Mouse (Mus musculus) embryonic facial prominence, embryonic 11.5 days (tissue): ENCODE results near the gene Cox11. TPM values are rescaled to one million over a fixed set of nuclear protein-coding genes. Genes with fewer than 3 reads are reported as not detected.

Experiments
- ATAC-seq: fragments of 200-750 bp; cut with Nextera tagmentation; replicated peaks from 2 replicates; pipeline ENCODE4 v1.8.0; 2017; ENCODE audit warnings: low read depth; ENCODE audit not compliant: insufficient number of reproducible peaks, low FRiP score, low TSS enrichment
- DNase-seq: peaks from one replicate; pipeline ENCODE4 v3.0.0-alpha.2; 2015; ENCODE audit warnings: low spot score
- H3K27ac ChIP-seq: fragments of 300-500 bp; sonication (generic); replicated peaks from 2 replicates; pipeline ENCODE4 v1.5.1; 2014; ENCODE audit warnings: mild to moderate bottlenecking, low read depth, low read length, control low read depth
- H3K27me3 ChIP-seq: fragments of 300-500 bp; sonication (generic); 2 replicates; pipeline ENCODE4 v1.6.1; 2014; ENCODE audit warnings: mild to moderate bottlenecking, low read length, moderate library complexity, mixed read lengths; ENCODE audit not compliant: control insufficient read depth, insufficient read depth
- H3K36me3 ChIP-seq: fragments of 300-500 bp; sonication (generic); replicated peaks from 2 replicates; pipeline ENCODE4 v1.6.1; 2014; ENCODE audit warnings: low read depth, mild to moderate bottlenecking, low read length, moderate library complexity, mixed read lengths; ENCODE audit not compliant: control insufficient read depth, insufficient read depth
- H3K4me1 ChIP-seq: fragments of 300-500 bp; sonication (generic); 2 replicates; pipeline ENCODE4 v1.6.1; 2014; ENCODE audit warnings: low read length, mixed read lengths; ENCODE audit not compliant: control insufficient read depth, insufficient read depth
- H3K4me2 ChIP-seq: fragments of 300-500 bp; sonication (generic); 2 replicates; pipeline ENCODE4 v1.6.1; 2014; ENCODE audit warnings: low read depth, mild to moderate bottlenecking, control low read depth, low read length, moderate library complexity
- H3K4me3 ChIP-seq: fragments of 300-500 bp; sonication (generic); 2 replicates; pipeline ENCODE4 v1.5.1; 2014; ENCODE audit warnings: low read depth, low read length, control low read depth
- H3K9ac ChIP-seq: fragments of 300-500 bp; sonication (generic); replicated peaks from 2 replicates; pipeline ENCODE4 v1.6.1; 2014; ENCODE audit warnings: mild to moderate bottlenecking, control low read depth, low read length
- H3K9me3 ChIP-seq: fragments of 300-500 bp; sonication (generic); replicated peaks from 2 replicates; pipeline ENCODE4 v1.6.1; 2016; ENCODE audit warnings: mild to moderate bottlenecking, low read length, inconsistent platforms, mixed read lengths; ENCODE audit not compliant: control insufficient read depth
- WGBS: fragments of 180-500 bp; shearing (Covaris S2); extraction: QIAGEN DNeasy Blood & Tissue Kit; methylation state at CpG from one replicate; pipeline ENCODE4 v1.1.7; 2014; 5-methylcytosine and 5-hydroxymethylcytosine counted together
- polyA plus RNA-seq: library from polyadenylated mRNA; unstranded; fragments of >200 nt; fragmentation: Nextera tagmentation; extraction: Ambion mirVana; gene quantifications from 2 replicates; pipeline ENCODE4 v1.2.1, GENCODE M21; 2014

Gene Cox11
- polyA plus RNA-seq, 1 experiment from 2014 or later, result 30.5 TPM

DNA sequence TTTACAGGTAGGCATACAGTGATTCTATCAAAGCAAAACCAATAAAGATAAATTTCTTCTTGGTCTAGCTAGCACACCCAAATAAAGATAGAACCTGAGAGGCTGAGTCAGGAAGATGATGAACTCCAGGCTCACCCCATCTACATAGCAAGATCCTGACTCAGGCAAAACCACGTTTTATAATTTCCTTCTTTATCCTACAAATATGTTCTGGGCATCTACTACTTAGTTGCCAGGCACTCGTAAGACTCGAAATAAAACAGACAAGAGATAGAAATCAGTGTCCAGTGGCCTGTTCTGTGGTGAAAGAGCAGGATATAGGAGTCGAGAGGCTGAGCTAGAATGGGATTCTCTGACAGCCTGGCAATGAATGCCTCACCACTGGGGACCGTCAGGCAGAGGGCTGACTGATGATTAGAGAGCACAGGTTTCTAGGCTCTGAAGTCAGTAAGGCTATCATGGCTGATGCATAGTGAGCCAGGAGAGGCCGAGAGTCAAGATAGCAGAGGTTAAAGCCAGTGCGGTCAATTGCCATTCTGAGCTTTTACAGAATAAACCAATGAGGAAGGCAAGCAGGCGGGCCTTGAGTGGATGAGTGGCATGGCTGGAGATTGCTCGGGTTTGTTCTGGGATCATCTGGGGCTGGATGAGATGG lies 12.4 kb downstream of the Cox11 start:
- no peak overlapping the region for H3K4me3 ChIP-seq
- H3K27me3 ChIP-seq, result no peaks in the 10 kb centered on the region
- ATAC-seq, result no peak
- no peaks in the 10 kb centered on the region for H3K4me1 ChIP-seq
- no peak for DNase-seq
- no peaks in the 10 kb centered on the region for H3K9me3 ChIP-seq
- WGBS, result 86% methylated on average over 9 of the region's 9 CpGs
- H3K27ac ChIP-seq, result no peak overlapping the region
- no peak overlapping the region for H3K9ac ChIP-seq
- no peak overlapping the region for H3K4me2 ChIP-seq
- H3K36me3 ChIP-seq, result no peaks in the 10 kb centered on the region; the same call in none of the 2 replicates

DNA sequence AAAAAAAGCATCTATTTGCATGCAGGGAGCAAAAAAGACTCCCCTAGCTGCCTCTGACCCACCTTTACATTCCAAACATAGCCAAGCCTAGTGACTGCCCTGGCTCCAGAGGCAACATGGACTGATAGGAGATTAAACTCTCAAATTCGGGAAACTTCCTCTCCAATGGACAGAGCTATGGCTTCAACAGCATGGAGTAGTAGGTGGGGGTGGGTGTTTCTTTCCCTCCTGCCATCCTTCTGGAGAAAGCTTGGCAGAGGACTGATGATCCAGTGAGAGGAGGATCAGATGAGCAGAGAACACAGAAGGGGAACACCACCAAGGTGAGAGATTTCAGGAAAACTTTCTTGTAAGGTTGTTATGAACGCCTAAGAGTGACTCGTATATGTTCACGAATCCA lies 14.6 kb downstream of the Cox11 start:
- WGBS, result 92% methylated on average over 4 of the region's 4 CpGs
- Histone ChIP-seq H3K9ac (no peak overlapping the region), H3K4me2 (no peak overlapping the region), H3K27ac (no peak overlapping the region), H3K36me3 (no peaks in the 10 kb centered on the region; the same call in none of the 2 replicates), H3K9me3 (no peaks in the 10 kb centered on the region), H3K27me3 (no peaks in the 10 kb centered on the region), H3K4me3 (no peak overlapping the region), H3K4me1 (no peaks in the 10 kb centered on the region)
- ATAC-seq, result no peak
- DNase-seq, result no peak

DNA sequence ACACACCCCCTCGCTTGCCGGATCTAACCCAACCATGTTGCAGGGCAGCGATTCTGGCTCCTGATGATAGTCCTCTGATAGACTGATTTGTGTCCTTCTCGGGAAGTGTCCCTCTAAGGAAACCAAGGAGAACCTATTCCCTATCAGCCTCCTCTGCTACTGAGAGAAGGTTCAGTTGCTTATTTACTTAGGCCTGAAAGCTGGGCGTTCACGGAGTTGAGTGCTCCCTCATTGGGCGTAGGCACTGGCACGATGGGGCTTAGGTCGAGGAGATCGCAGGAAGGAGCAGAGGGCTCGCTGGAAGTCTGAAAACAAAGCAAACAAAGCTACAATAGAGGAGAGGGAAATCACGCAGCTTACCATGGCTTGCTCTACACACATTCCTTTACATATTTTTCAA lies 19.6 kb downstream of the Cox11 start:
- Histone ChIP-seq H3K36me3 (no peaks in the 10 kb centered on the region; the same call in 1 of the 2 replicates), H3K27ac (no peak overlapping the region), H3K4me2 (no peak overlapping the region), H3K9me3 (no peaks in the 10 kb centered on the region), H3K4me1 (no peaks in the 10 kb centered on the region), H3K27me3 (no peaks in the 10 kb centered on the region), H3K9ac (no peak overlapping the region), H3K4me3 (no peak overlapping the region)
- ATAC-seq (no peak), DNase-seq (no peak)
- 80% methylated on average over 12 of the region's 12 CpGs for WGBS

DNA sequence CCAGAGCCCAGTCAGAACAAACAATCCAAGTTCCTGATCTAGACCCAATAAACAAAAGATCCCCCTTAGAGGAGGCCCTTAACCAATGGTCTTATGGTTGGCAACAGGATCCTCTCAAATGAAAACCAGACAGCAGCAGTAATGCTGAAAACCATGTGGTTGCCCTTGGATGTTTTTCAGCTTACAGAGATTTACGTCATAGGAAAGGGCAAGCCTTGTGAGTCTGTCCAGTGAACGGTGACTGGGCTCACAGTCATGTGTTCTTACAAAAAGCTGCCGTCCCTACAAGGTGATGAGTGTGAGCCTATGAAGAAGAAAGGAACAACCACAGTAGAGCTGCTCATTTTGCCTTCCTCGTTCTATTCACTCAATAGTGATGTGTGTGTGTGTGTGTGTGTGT lies 22.7 kb downstream of the Cox11 start:
- Histone ChIP-seq H3K27me3 (no peaks in the 10 kb centered on the region), H3K4me3 (no peak overlapping the region), H3K9me3 (no peaks in the 10 kb centered on the region), H3K9ac (no peak overlapping the region), H3K36me3 (no peaks in the 10 kb centered on the region), H3K4me2 (no peak overlapping the region), H3K27ac (no peak overlapping the region), H3K4me1 (no peaks in the 10 kb centered on the region; the same call in 1 of the 2 replicates)
- no peak for DNase-seq
- WGBS, result 72% methylated on average over 4 of the region's 4 CpGs
- ATAC-seq, result no peak

GRCm38 (mm10) chr11:90663052-90663451 lies 25.1 kb downstream of the Cox11 start:
- Histone ChIP-seq H3K4me2 (no peak overlapping the region), H3K27me3 (no peaks in the 10 kb centered on the region), H3K9ac (no peak overlapping the region), H3K9me3 (no peaks in the 10 kb centered on the region), H3K27ac (no peak overlapping the region), H3K4me1 (no peaks in the 10 kb centered on the region; the same call in 1 of the 2 replicates), H3K4me3 (no peak overlapping the region), H3K36me3 (no peaks in the 10 kb centered on the region)
- DNase-seq (no peak), ATAC-seq (no peak)
- 89% methylated on average over 3 of the region's 3 CpGs for WGBS

DNA sequence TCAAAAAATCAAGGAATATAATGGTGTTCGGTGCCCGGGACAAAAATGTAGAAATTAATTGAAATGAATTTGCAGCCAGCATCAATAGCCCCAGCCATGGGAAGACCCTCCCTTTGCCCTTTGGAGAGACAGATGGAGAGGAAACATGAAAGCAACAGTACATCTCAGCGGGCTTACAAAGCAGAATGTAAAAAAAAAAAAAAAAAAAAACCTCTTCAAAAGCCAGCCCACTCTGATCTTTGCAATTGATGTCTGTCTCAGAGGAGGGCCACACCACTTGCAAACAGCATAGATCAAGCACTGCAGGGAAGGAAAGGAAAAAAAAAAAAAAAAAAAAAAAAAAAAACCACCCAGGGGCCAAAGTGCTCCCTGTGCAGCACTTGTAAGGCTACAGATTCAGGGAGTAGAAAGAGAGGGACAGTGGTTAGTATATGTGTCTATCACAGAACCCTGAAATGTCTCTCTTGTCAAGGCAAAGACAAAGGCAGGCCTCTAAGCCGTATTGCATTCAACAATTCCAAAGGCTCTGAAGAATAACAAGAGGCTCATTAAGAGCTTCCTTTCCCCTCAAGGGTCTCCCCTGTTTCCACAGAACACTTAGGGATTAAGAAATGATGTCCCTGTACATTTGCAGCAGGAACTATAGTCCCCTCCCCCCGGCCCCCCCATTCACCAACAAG lies 25.8 kb downstream of the Cox11 start:
- WGBS, result 50% methylated on average over 5 of the region's 5 CpGs
- Histone ChIP-seq H3K4me2 (no peak overlapping the region), H3K4me3 (no peak overlapping the region), H3K9ac (no peak overlapping the region), H3K36me3 (no peaks in the 10 kb centered on the region), H3K4me1 (no peaks in the 10 kb centered on the region; the same call in 1 of the 2 replicates), H3K27ac (0 out of 2 replicates have a peak overlapping the region, but pooled peaks have one; percentile 17), H3K9me3 (no peaks in the 10 kb centered on the region), H3K27me3 (no peaks in the 10 kb centered on the region)
- DNase-seq, result peak; percentile 39
- 0 out of 2 replicates have a peak, but pooled peaks have one; percentile 29 for ATAC-seq

DNA sequence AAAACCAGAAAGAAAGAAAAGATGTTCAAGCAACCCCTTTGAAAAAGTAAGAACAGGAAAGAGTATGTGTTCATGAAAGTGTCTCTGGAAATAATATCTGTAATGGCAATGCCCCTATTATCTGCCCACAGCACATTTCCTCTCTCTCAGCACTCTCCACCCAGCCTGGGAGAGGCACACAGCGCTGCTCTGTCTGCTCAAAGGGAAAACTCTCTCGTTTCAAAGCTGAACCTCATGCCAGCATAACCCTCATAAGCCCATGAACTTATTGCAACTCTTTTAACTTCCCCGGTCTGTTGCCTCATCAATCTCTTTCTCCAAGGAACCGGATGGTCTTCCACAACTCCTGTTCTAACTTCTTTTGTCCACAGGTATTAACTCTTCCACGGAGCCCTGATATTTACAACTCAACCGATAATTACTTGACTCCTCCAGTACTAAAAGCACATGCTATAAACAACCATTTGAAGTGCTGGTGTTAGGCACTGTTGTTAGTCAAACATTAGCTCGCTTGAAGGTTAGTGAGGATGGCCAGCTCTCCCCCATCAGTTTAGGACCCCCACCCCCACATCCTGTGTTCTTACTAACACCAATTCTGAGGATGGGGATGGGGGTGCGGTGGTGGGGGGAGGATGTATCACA lies 26.5 kb downstream of the Cox11 start:
- DNase-seq (peak; percentile 43), ATAC-seq (peak; percentile 75; the same call in 1 of the 2 replicates)
- 30% methylated on average over 8 of the region's 8 CpGs for WGBS
- Histone ChIP-seq H3K36me3 (no peaks in the 10 kb centered on the region), H3K27me3 (no peaks in the 10 kb centered on the region), H3K4me3 (no peak overlapping the region), H3K9ac (no peak overlapping the region), H3K4me1 (no peaks in the 10 kb centered on the region; the same call in 1 of the 2 replicates), H3K4me2 (no peak overlapping the region), H3K9me3 (no peaks in the 10 kb centered on the region), H3K27ac (peak overlapping the region; percentile 22; the same call in 1 of the 2 replicates)

DNA sequence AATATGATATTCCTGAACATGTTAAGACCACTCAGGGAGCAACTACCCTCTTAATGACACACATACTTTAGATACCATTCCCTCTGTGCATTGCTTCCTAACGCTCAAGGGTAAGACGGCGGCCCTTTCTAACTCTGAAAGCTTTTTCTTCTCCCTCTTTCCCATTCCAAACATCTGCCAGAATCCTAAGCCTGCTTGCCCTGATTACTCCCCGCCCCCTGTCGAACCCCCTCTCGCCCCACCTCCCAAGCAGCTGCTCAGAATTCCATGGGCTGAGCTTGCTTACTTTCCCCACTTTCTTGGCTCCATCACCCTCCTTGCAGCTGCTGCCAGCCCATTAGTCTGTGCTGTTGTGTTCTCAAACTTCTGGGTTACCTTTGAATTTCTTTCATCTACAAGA lies 27.2 kb downstream of the Cox11 start:
- no peak overlapping the region for H3K4me2 ChIP-seq

More for the DNA sequence above, 27.2 kb downstream of the Cox11 start:
- Histone ChIP-seq H3K4me3 (no peak overlapping the region), H3K9me3 (no peaks in the 10 kb centered on the region), H3K27me3 (no peaks in the 10 kb centered on the region), H3K36me3 (no peaks in the 10 kb centered on the region), H3K4me1 (no peaks in the 10 kb centered on the region; the same call in 1 of the 2 replicates), H3K9ac (no peak overlapping the region), H3K27ac (peak overlapping the region; percentile 22; the same call in 1 of the 2 replicates)
- ATAC-seq (peak; percentile 68; the same call in 1 of the 2 replicates), DNase-seq (peak; percentile 57)
- 11% methylated on average over 6 of the region's 6 CpGs for WGBS
